Mouse (Mus musculus) megakaryocyte, embryonic 14.5 days (primary cell): ENCODE data around the gene Nrxn1.

Experiments
- FLI1 ChIP-seq: IDR thresholded peaks from 2 replicates; pipeline ENCODE4 v1.6.1; 2012; ENCODE audit warnings: low read length, inconsistent platforms, mixed read lengths
- GATA1 ChIP-seq: IDR thresholded peaks from 3 replicates; pipeline ENCODE4 v1.6.1; 2012; ENCODE audit warnings: mixed read lengths, low read length, inconsistent platforms, borderline replicate concordance

DNA sequence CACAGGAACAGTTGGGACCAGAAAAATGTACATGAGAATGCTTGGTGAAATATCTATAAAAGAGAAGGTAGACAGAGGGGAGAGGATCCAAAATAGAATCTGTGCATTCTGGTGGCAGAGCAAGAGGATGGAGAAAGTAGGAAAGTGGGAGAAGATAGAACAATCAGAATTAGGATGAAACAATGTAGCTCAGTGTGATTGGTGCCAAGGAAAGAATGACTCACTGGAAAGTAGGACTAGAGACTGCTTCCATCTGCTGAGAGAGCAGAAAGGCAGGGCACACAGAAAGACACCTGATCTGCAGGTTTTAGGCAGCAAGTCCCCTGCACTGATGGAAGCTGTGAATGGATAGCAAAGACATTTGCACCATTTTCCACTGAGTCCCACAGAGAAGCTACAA lies 657.0 kb downstream of the Nrxn1 start:
- TF ChIP-seq FLI1 = no peak
- TF ChIP-seq GATA1 = no peak
